Mouse (Mus musculus) forebrain, embryonic 16.5 days (tissue): ENCODE measurements around the gene Skap1. TPM values are rescaled to one million over a fixed set of nuclear protein-coding genes. Genes with fewer than 3 reads are reported as not detected.
A peak's percentile ranks its signal among the peaks of the same experiment; 100 is the strongest.

Source experiments
- ATAC-seq: fragments of 200-750 bp; cut with Nextera tagmentation; 2 replicates; pipeline ENCODE4 v1.8.0; 2017; ENCODE audit warnings: mild to moderate bottlenecking, moderate library complexity
- H3K27ac ChIP-seq: fragments of 300-500 bp; sonication (generic); 2 replicates; pipeline ENCODE4 v1.5.1; 2014; ENCODE audit warnings: low read length, control low read depth
- H3K27me3 ChIP-seq: fragments of 300-500 bp; sonication (generic); replicated peaks from 2 replicates; pipeline ENCODE4 v1.6.1; 2014; ENCODE audit warnings: low read length; ENCODE audit not compliant: control insufficient read depth, insufficient read depth
- H3K36me3 ChIP-seq: fragments of 300-500 bp; sonication (generic); 2 replicates; pipeline ENCODE4 v1.6.1; 2014; ENCODE audit not compliant: control insufficient read depth, insufficient read depth
- H3K4me1 ChIP-seq: fragments of 300-500 bp; sonication (generic); replicated peaks from 2 replicates; pipeline ENCODE4 v1.6.1; 2014; ENCODE audit warnings: low read length; ENCODE audit not compliant: control insufficient read depth, insufficient read depth
- H3K4me2 ChIP-seq: fragments of 300-500 bp; sonication (generic); 2 replicates; pipeline ENCODE4 v1.6.1; 2014; ENCODE audit warnings: mild to moderate bottlenecking, low read length, control low read depth
- H3K4me3 ChIP-seq: fragments of 300-500 bp; sonication (generic); replicated peaks from 2 replicates; pipeline ENCODE4 v1.5.1; 2014; ENCODE audit warnings: mild to moderate bottlenecking, low read length, control low read depth
- H3K9ac ChIP-seq: fragments of 300-500 bp; sonication (generic); replicated peaks from 2 replicates; pipeline ENCODE4 v1.6.1; 2014; ENCODE audit warnings: low read depth, low read length, control low read depth
- H3K9me3 ChIP-seq: fragments of 300-500 bp; sonication (generic); 2 replicates; pipeline ENCODE4 v1.6.1; 2016; ENCODE audit warnings: low read length; ENCODE audit not compliant: control insufficient read depth
- WGBS: fragments of 180-500 bp; shearing (Covaris S2); extraction: QIAGEN DNeasy Blood & Tissue Kit; methylation state at CpG from one replicate; pipeline ENCODE4 v1.1.7; 2014; 5-methylcytosine and 5-hydroxymethylcytosine counted together
- polyA plus RNA-seq: library from polyadenylated mRNA; unstranded; fragments of >200 nt; fragmentation: Nextera tagmentation; extraction: Ambion mirVana; gene quantifications from 2 replicates; pipeline ENCODE4 v1.2.1, GENCODE M21; 2015

The Skap1 gene
- polyA plus RNA-seq, 1 experiment from 2014 or later, result 3.4 TPM

- H3K27ac ChIP-seq, result peak overlapping the region; percentile 56; the same call in 1 of the 2 replicates
- no peaks in the 10 kb centered on the region for H3K9me3 ChIP-seq
- H3K36me3 ChIP-seq, result no peaks in the 10 kb centered on the region
- peak; percentile 18; the same call in 1 of the 2 replicates for ATAC-seq
- H3K4me1 ChIP-seq, result peaks cover 34% of the 10 kb centered on the region
- WGBS, result 40% methylated on average over 4 of the region's 4 CpGs
- peak overlapping the region; percentile 39; the same call in 1 of the 2 replicates for H3K4me2 ChIP-seq
- no peak overlapping the region for H3K4me3 ChIP-seq
- no peak overlapping the region for H3K9ac ChIP-seq
- H3K27me3 ChIP-seq, result peaks cover 5% of the 10 kb centered on the region; the same call in 1 of the 2 replicates
Observed at GRCm38 (mm10) chr11:96461766-96462165, 2.6 kb upstream of the Skap1 start.

GRCm38 (mm10) chr11:96462191-96462752 is 2.1 kb upstream of the Skap1 start:
- Histone ChIP-seq H3K4me3 (no peak overlapping the region), H3K9ac (no peak overlapping the region), H3K4me2 (peak overlapping the region; percentile 39), H3K27ac (peak overlapping the region; percentile 56; the same call in 1 of the 2 replicates), H3K9me3 (no peaks in the 10 kb centered on the region), H3K4me1 (peaks cover 34% of the 10 kb centered on the region), H3K27me3 (peaks cover 5% of the 10 kb centered on the region; the same call in 1 of the 2 replicates), H3K36me3 (no peaks in the 10 kb centered on the region)
- ATAC-seq, result peak; percentile 71
- WGBS, result 6% methylated on average over 9 of the region's 9 CpGs

- no peak overlapping the region for H3K27ac ChIP-seq
- peak overlapping the region; percentile 70 for H3K4me2 ChIP-seq
- no peaks in the 10 kb centered on the region for H3K9me3 ChIP-seq
- 19% methylated on average over 5 of the region's 5 CpGs for WGBS
- H3K36me3 ChIP-seq, result no peaks in the 10 kb centered on the region
- H3K9ac ChIP-seq, result peak overlapping the region; percentile 58
- peaks cover 34% of the 10 kb centered on the region for H3K4me1 ChIP-seq
- H3K27me3 ChIP-seq, result peaks cover 5% of the 10 kb centered on the region; the same call in 1 of the 2 replicates
- H3K4me3 ChIP-seq, result peak overlapping the region; percentile 37
- ATAC-seq, result no peak
Observed at GRCm38 (mm10) chr11:96464716-96465060, 295 bp downstream of the Skap1 start.

- 62% methylated on average over 10 of the region's 10 CpGs for WGBS
- no peak overlapping the region for H3K9ac ChIP-seq
- no peaks in the 10 kb centered on the region for H3K9me3 ChIP-seq
- no peak overlapping the region for H3K27ac ChIP-seq
- H3K4me1 ChIP-seq, result peaks cover 34% of the 10 kb centered on the region
- H3K4me3 ChIP-seq, result no peak overlapping the region
- no peak for ATAC-seq
- H3K4me2 ChIP-seq, result no peak overlapping the region
- peaks cover 5% of the 10 kb centered on the region; the same call in 1 of the 2 replicates for H3K27me3 ChIP-seq
- H3K36me3 ChIP-seq, result no peaks in the 10 kb centered on the region
Observed at GRCm38 (mm10) chr11:96465426-96466056, 1.1 kb downstream of the Skap1 start.

GRCm38 (mm10) chr11:96466382-96466781 is 2.0 kb downstream of the Skap1 start:
- no peak; the same call in 1 of the 2 replicates for ATAC-seq
- 7% methylated on average over 7 of the region's 7 CpGs for WGBS
- Histone ChIP-seq H3K9me3 (no peaks in the 10 kb centered on the region), H3K9ac (no peak overlapping the region), H3K27me3 (peaks cover 5% of the 10 kb centered on the region; the same call in 1 of the 2 replicates), H3K27ac (no peak overlapping the region), H3K4me1 (peaks cover 34% of the 10 kb centered on the region), H3K36me3 (no peaks in the 10 kb centered on the region), H3K4me2 (no peak overlapping the region), H3K4me3 (no peak overlapping the region)

GRCm38 (mm10) chr11:96466987-96467386 is 2.6 kb downstream of the Skap1 start:
- no peak overlapping the region for H3K9ac ChIP-seq
- peaks cover 5% of the 10 kb centered on the region; the same call in 1 of the 2 replicates for H3K27me3 ChIP-seq
- 38% methylated on average over 7 of the region's 7 CpGs for WGBS
- no peak overlapping the region for H3K4me3 ChIP-seq
- no peak overlapping the region for H3K27ac ChIP-seq
- no peaks in the 10 kb centered on the region for H3K9me3 ChIP-seq
- no peaks in the 10 kb centered on the region for H3K36me3 ChIP-seq
- no peak overlapping the region for H3K4me2 ChIP-seq
- H3K4me1 ChIP-seq, result peaks cover 30% of the 10 kb centered on the region
- no peak for ATAC-seq

GRCm38 (mm10) chr11:96468048-96468745 is 3.8 kb downstream of the Skap1 start:
- H3K9me3 ChIP-seq, result no peaks in the 10 kb centered on the region
- no peak overlapping the region for H3K4me3 ChIP-seq
- no peak for ATAC-seq
- peaks cover 22% of the 10 kb centered on the region for H3K4me1 ChIP-seq
- H3K9ac ChIP-seq, result no peak overlapping the region
- H3K36me3 ChIP-seq, result no peaks in the 10 kb centered on the region
- 60% methylated on average over 9 of the region's 9 CpGs for WGBS
- no peak overlapping the region for H3K4me2 ChIP-seq
- H3K27me3 ChIP-seq, result peaks cover 1% of the 10 kb centered on the region; the same call in 1 of the 2 replicates
- no peak overlapping the region for H3K27ac ChIP-seq

GRCm38 (mm10) chr11:96482711-96483110 is 18.3 kb downstream of the Skap1 start:
- no peak overlapping the region for H3K4me3 ChIP-seq
- no peaks in the 10 kb centered on the region for H3K36me3 ChIP-seq
- H3K27ac ChIP-seq, result no peak overlapping the region
- no peak overlapping the region for H3K4me2 ChIP-seq
- 97% methylated on average over 3 of the region's 3 CpGs for whole genome bisulfite sequencing
- no peaks in the 10 kb centered on the region for H3K9me3 ChIP-seq
- no peak for ATAC-seq
- H3K27me3 ChIP-seq, result no peaks in the 10 kb centered on the region
- no peaks in the 10 kb centered on the region for H3K4me1 ChIP-seq
- H3K9ac ChIP-seq, result no peak overlapping the region

GRCm38 (mm10) chr11:96483179-96483578 is 18.8 kb downstream of the Skap1 start:
- ATAC-seq, result no peak
- no peak overlapping the region for H3K4me2 ChIP-seq
- no peak overlapping the region for H3K9ac ChIP-seq
- no peak overlapping the region for H3K4me3 ChIP-seq
- H3K4me1 ChIP-seq, result no peaks in the 10 kb centered on the region
- no peaks in the 10 kb centered on the region for H3K36me3 ChIP-seq
- no peaks in the 10 kb centered on the region for H3K27me3 ChIP-seq
- H3K27ac ChIP-seq, result no peak overlapping the region
- no peaks in the 10 kb centered on the region for H3K9me3 ChIP-seq
